Comparison of ENCODE assay signal across 8 mouse cellular contexts in the genomic region with DNA sequence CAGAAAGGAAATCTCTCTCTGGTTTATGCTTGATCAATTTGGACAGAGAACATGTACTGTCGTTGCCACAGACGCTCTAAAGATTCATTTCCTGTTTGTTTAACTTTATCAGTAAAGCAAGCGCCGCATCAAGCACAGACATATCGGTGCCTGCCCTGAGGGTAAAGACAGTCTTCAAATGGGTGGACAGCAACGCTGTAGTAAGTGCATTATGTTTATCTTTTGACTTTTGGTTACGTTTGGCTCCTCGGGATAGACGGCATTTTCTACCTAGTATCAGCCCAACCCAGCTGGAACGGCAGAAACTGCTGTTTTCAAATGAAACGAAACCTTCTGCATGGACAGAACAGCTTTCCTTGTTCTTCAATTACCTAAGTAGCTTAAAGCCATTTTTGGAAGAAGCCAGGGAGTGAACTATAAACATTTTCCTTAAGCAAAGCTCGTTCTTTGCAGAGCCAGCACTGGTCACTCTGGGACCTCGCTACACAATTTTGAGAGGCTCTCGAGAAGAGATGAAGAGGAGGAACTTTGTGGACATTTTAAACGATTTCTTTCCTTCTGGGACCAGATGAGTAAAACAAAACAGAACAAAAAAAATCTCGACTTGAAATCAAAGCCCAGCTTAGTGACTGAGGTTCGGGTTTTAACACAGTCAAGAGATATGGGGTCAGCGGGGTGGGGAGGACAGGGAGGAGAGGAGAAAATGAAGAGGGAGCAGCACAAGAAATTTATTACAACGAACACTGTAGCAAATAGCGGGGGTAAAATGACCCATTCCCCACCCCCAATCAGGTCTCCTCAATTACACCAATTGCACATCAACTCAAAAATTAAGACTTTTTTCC.
DNase-seq lines count a peak whose midpoint lies in the region; ATAC-seq and TF ChIP-seq lines count a peak whose summit lies in the region.

No protein-coding gene starts in this region.

- peak overlapping the region; percentile 35 for H3K4me3 ChIP-seq in lung, embryonic 14.5 days (ENCODE audit: low read depth, low read length)

- no peaks in the 10 kb centered on the region for H3K27me3 ChIP-seq in lung, embryonic 14.5 days (ENCODE audit: insufficient read depth, low read length)

- peak overlapping the region; percentile 79 for H3K27ac ChIP-seq in lung, embryonic 14.5 days (ENCODE audit: low read depth)

- no peaks in the 10 kb centered on the region for H3K36me3 ChIP-seq in lung, embryonic 14.5 days (ENCODE audit: insufficient read depth)

- peak overlapping the region; percentile 17 for H3K9ac ChIP-seq in lung, embryonic 14.5 days

- H3K9me3 ChIP-seq in lung, embryonic 14.5 days (ENCODE audit: low read depth, low read length) = no peaks in the 10 kb centered on the region

- peaks cover 4% of the 10 kb centered on the region; the same call in 1 of the 2 replicates for H3K4me1 ChIP-seq in lung, embryonic 14.5 days (ENCODE audit: insufficient read depth)

- peak; percentile 7 to 36 for DNase-seq in heart, adult 18-20 months
- DNase-seq in heart, postnatal 25 days (ENCODE audit: low spot score) = no peak
- peak; percentile 8 for DNase-seq in adrenal gland, postnatal 25 days
- peak; percentile 7 to 9 for DNase-seq in heart, postnatal 14 days
- DNase-seq in lung, embryonic 14.5 days = peak; percentile 70
- no peak for DNase-seq in left cerebral cortex, adult 9 months (ENCODE audit: low spot score in 2 of 2)
- DNase-seq in gastrocnemius, postnatal 25 days = no peak
- DNase-seq in thymus, postnatal 36 days = no peak

- intact Hi-C loops in heart, postnatal 25 days (cut with DNase I) = loop anchor here (5.0 kb wide), 3 partner anchors 34 to 271 kb away; no protein-coding TSS in a partner anchor
- intact Hi-C loops in heart, postnatal 14 days (cut with DNase I) = loop anchor here (5.0 to 10.0 kb wide), 4 partner anchors 71 to 268 kb away; partner anchors contain the start of gene Kitl

- ATAC-seq in lung, embryonic 14.5 days (ENCODE audit: insufficient read depth) = peak; percentile 72; the same call in 1 of the 2 replicates

- WGBS in lung, embryonic 14.5 days = 6% methylated on average over 20 of the region's 20 CpGs

- no peak for TF ChIP-seq CTCF in lung, embryonic 14.5 days (IDR thresholded peaks at IDR 0.05; ENCODE audit: low read depth)

- H3K4me2 ChIP-seq in lung, embryonic 14.5 days = peak overlapping the region; percentile 57

Comparison
In these comparisons a context has a peak if more than half of its experiments do, and no peak if none do; other contexts are left out.
1. DNase-seq: peak in heart, adult 18-20 months (2 of 2), adrenal gland, postnatal 25 days (single experiment), heart, postnatal 14 days (2 of 2) and lung, embryonic 14.5 days (single experiment); none in heart, postnatal 25 days (single experiment), left cerebral cortex, adult 9 months (0 of 2), gastrocnemius, postnatal 25 days (single experiment) and thymus, postnatal 36 days (0 of 2).